Mouse (Mus musculus) forebrain, embryonic 14.5 days (tissue): ENCODE measurements at regions not wholly inside any gene's neighbourhood (a gene's known extent, or its start where the extent isn't known, plus 50 kb on each side); places are given as distances from the start of the nearest gene placed in this dataset.
A peak's percentile ranks its signal among the peaks of the same experiment; 100 is the strongest.

Experiments used
- ATAC-seq: fragments of 200-750 bp; cut with Nextera tagmentation; 2 replicates; pipeline ENCODE4 v1.8.0; 2017; ENCODE audit warnings: mild to moderate bottlenecking, moderate library complexity
- DNase-seq: peaks from one replicate; pipeline ENCODE4 v3.0.0-alpha.2; 2015; ENCODE audit warnings: low spot score
- H3K27ac ChIP-seq: fragments of 300-500 bp; sonication (generic); 2 replicates; pipeline ENCODE4 v1.5.1; 2014; ENCODE audit warnings: low read depth, mild to moderate bottlenecking, control low read depth, low read length, moderate library complexity
- H3K27me3 ChIP-seq: fragments of 300-500 bp; sonication (generic); replicated peaks from 2 replicates; pipeline ENCODE4 v1.6.1; 2014; ENCODE audit warnings: low read length, control low read depth, mixed read lengths; ENCODE audit not compliant: control insufficient read depth, insufficient read depth
- H3K36me3 ChIP-seq: fragments of 300-500 bp; sonication (generic); 2 replicates; pipeline ENCODE4 v1.6.1; 2014; ENCODE audit warnings: low read length, control low read depth; ENCODE audit not compliant: control insufficient read depth, insufficient read depth
- H3K4me1 ChIP-seq: fragments of 300-500 bp; sonication (generic); 2 replicates; pipeline ENCODE4 v1.6.1; 2014; ENCODE audit warnings: antibody characterized with exemption, low read length, control low read depth; ENCODE audit not compliant: control insufficient read depth, insufficient read depth
- H3K4me2 ChIP-seq: fragments of 300-500 bp; sonication (generic); 2 replicates; pipeline ENCODE4 v1.6.1; 2014; ENCODE audit warnings: mild to moderate bottlenecking, control low read depth, low read length
- H3K4me3 ChIP-seq: fragments of 300-500 bp; sonication (generic); 2 replicates; pipeline ENCODE4 v1.5.1; 2014; ENCODE audit warnings: low read depth, low read length, control low read depth
- H3K9ac ChIP-seq: fragments of 300-500 bp; sonication (generic); 2 replicates; pipeline ENCODE4 v1.6.1; 2014; ENCODE audit warnings: mild to moderate bottlenecking, low read length, control low read depth, moderate library complexity
- H3K9me3 ChIP-seq: fragments of 300-500 bp; sonication (generic); replicated peaks from 2 replicates; pipeline ENCODE4 v1.6.1; 2016; ENCODE audit warnings: low read length, control low read depth, mixed read lengths; ENCODE audit not compliant: control insufficient read depth
- WGBS: fragments of 180-500 bp; shearing (Covaris S2); extraction: QIAGEN DNeasy Blood & Tissue Kit; methylation state at CpG from one replicate; pipeline ENCODE4 v1.1.7; 2014; 5-methylcytosine and 5-hydroxymethylcytosine counted together

DNA sequence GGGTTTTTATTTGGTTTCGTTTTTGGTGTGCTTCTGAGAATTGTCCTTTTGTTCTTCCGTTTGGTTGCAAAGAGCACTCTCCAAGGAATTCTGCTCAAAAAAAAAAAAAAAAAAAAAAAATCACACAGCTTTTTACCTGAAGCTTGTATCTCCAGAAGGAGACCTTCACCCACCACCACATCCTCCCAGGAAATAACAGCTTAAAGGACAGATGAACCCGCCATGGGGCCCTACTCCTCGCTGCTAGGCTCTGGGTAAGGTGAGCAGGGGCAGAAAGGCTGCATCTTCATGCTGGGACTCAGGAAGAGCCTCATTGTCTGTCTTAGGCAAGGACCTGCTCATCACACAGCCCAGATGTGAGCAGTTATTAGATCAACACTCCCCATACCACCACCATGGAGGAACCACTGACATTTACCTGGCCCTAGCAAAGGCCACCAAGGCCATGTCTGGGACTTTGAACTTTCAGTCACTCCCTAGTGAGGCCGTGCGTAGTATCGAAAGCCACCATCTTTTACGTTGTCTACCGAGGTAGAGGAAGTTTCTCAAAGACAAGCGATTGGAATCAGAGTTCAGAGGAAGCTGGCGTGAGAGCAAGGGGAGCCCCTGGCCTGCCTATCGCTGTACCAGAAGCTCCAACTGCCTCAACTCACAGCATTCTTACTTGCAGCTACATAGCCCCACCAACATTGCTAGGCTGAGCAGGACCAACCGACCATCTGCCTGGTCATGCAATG, 97.1 kb downstream of the Tomm20 start:
- no peaks in the 10 kb centered on the region for H3K4me1 ChIP-seq
- DNase-seq (no peak), ATAC-seq (no peak)
- no peak overlapping the region for H3K27ac ChIP-seq
- no peaks in the 10 kb centered on the region for H3K9me3 ChIP-seq
- no peaks in the 10 kb centered on the region for H3K36me3 ChIP-seq
- 94% methylated on average over 13 of the region's 13 CpGs for WGBS
- H3K27me3 ChIP-seq = no peaks in the 10 kb centered on the region
- H3K9ac ChIP-seq = no peak overlapping the region
- no peak overlapping the region for H3K4me2 ChIP-seq
- no peak overlapping the region for H3K4me3 ChIP-seq

GRCm38 (mm10) chr8:126847664-126848353, 97.8 kb downstream of the Tomm20 start:
- no peaks in the 10 kb centered on the region for H3K36me3 ChIP-seq
- no peak overlapping the region for H3K4me3 ChIP-seq
- H3K4me2 ChIP-seq = no peak overlapping the region
- no peak overlapping the region for H3K9ac ChIP-seq
- ATAC-seq (no peak), DNase-seq (no peak)
- H3K27ac ChIP-seq = no peak overlapping the region
- WGBS = 78% methylated on average over 8 of the region's 8 CpGs
- H3K9me3 ChIP-seq = no peaks in the 10 kb centered on the region
- H3K27me3 ChIP-seq = no peaks in the 10 kb centered on the region
- no peaks in the 10 kb centered on the region for H3K4me1 ChIP-seq

GRCm38 (mm10) chr8:126846188-126846565, 99.5 kb downstream of the Tomm20 start:
- no peak for ATAC-seq
- 78% methylated on average over 3 of the region's 3 CpGs for WGBS

GRCm38 (mm10) chr8:126845530-126846187, 100.0 kb downstream of the Tomm20 start:
- no peak for DNase-seq
- no peaks in the 10 kb centered on the region for H3K36me3 ChIP-seq
- H3K4me2 ChIP-seq = no peak overlapping the region
- no peak overlapping the region for H3K9ac ChIP-seq
- ATAC-seq = no peak
- no peaks in the 10 kb centered on the region for H3K4me1 ChIP-seq
- no peak overlapping the region for H3K4me3 ChIP-seq
- 90% methylated on average over 14 of the region's 14 CpGs for WGBS
- no peaks in the 10 kb centered on the region for H3K9me3 ChIP-seq
- no peak overlapping the region for H3K27ac ChIP-seq
- no peaks in the 10 kb centered on the region for H3K27me3 ChIP-seq

More at GRCm38 (mm10) chr8:126846188-126846565, 99.5 kb downstream of the Tomm20 start:
- H3K27me3 ChIP-seq = no peaks in the 10 kb centered on the region
- H3K4me2 ChIP-seq = no peak overlapping the region
- H3K36me3 ChIP-seq = no peaks in the 10 kb centered on the region
- H3K9me3 ChIP-seq = no peaks in the 10 kb centered on the region
- H3K9ac ChIP-seq = no peak overlapping the region
- no peak for DNase-seq
- no peak overlapping the region for H3K27ac ChIP-seq
- H3K4me1 ChIP-seq = no peaks in the 10 kb centered on the region
- H3K4me3 ChIP-seq = no peak overlapping the region

DNA sequence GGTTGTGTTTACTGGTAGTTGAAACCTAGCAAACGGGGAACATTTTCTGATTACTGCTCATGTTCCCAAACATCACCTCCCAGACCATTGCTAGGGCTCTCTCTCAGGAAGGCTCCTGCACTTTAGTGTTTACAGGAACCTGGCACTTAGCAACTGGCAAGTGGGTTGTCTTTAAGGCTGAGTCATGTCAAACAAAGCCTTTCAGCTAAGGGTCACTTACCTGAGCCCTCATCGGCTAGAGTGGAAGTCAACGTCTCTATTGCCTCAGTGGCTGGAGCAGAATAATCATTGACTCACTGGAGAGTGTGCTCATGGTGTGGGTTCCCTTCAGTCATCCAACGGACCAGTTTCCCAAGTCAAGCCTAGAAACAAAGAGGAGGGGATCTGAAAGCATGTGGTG, 101.0 kb downstream of the Tomm20 start:
- no peaks in the 10 kb centered on the region for H3K36me3 ChIP-seq

GRCm38 (mm10) chr8:126841187-126841586, 104.5 kb downstream of the Tomm20 start:
- DNase-seq (no peak), ATAC-seq (no peak)
- Histone ChIP-seq H3K27ac (no peak overlapping the region), H3K4me1 (peaks cover 21% of the 10 kb centered on the region), H3K9ac (no peak overlapping the region), H3K4me2 (no peak overlapping the region), H3K9me3 (no peaks in the 10 kb centered on the region), H3K4me3 (no peak overlapping the region), H3K36me3 (no peaks in the 10 kb centered on the region), H3K27me3 (no peaks in the 10 kb centered on the region)
- 56% methylated on average over 7 of the region's 7 CpGs for WGBS

More for the DNA sequence above, 101.0 kb downstream of the Tomm20 start:
- Histone ChIP-seq H3K4me1 (peaks cover 4% of the 10 kb centered on the region; the same call in 1 of the 2 replicates), H3K4me2 (no peak overlapping the region), H3K27ac (no peak overlapping the region), H3K9me3 (no peaks in the 10 kb centered on the region), H3K27me3 (no peaks in the 10 kb centered on the region), H3K9ac (no peak overlapping the region), H3K4me3 (no peak overlapping the region)
- no peak for DNase-seq
- WGBS = 84% methylated on average over 4 of the region's 4 CpGs
- no peak for ATAC-seq

- ATAC-seq (peak; percentile 89), DNase-seq (peak; percentile 79)
- Histone ChIP-seq H3K36me3 (no peaks in the 10 kb centered on the region), H3K27ac (peak overlapping the region; percentile 75), H3K4me2 (peak overlapping the region; percentile 31), H3K4me3 (no peak overlapping the region), H3K9ac (peak overlapping the region; percentile 50), H3K9me3 (no peaks in the 10 kb centered on the region), H3K4me1 (peaks cover 21% of the 10 kb centered on the region), H3K27me3 (no peaks in the 10 kb centered on the region)
- 18% methylated on average over 5 of the region's 5 CpGs for WGBS
Observed at GRCm38 (mm10) chr8:126839712-126840355, 105.8 kb downstream of the Tomm20 start.

GRCm38 (mm10) chr8:126839039-126839711, 106.5 kb downstream of the Tomm20 start:
- Histone ChIP-seq H3K36me3 (no peaks in the 10 kb centered on the region), H3K27ac (peak overlapping the region; percentile 75), H3K4me1 (peaks cover 21% of the 10 kb centered on the region), H3K4me2 (peak overlapping the region; percentile 31), H3K9ac (peak overlapping the region; percentile 50), H3K9me3 (no peaks in the 10 kb centered on the region), H3K27me3 (no peaks in the 10 kb centered on the region), H3K4me3 (no peak overlapping the region)
- DNase-seq (no peak), ATAC-seq (peak; percentile 27; the same call in 1 of the 2 replicates)
- 14% methylated on average over 8 of the region's 8 CpGs for WGBS
